Mouse (Mus musculus) small intestine, adult 2 months (tissue): ENCODE results near the gene Pld5.

Source experiments
- CTCF ChIP-seq: fragments of 200-500 bp; IDR thresholded peaks from 2 replicates; pipeline ENCODE4 v1.5.1; 2012; ENCODE audit warnings: low read depth, mild to moderate bottlenecking, control low read depth, inconsistent platforms, low read length, moderate library complexity, mixed read lengths; ENCODE audit not compliant: insufficient replicate concordance, insufficient read length; ENCODE audit errors: extremely low read depth
- POLR2A ChIP-seq: fragments of 200-500 bp; IDR thresholded peaks from 2 replicates; pipeline ENCODE4 v1.6.1; 2012; ENCODE audit warnings: low read depth, mild to moderate bottlenecking, control low read depth, inconsistent platforms, low read length, moderate library complexity

- TF ChIP-seq POLR2A (no peak), CTCF (no peak)
Measured at GRCm38 (mm10) chr1:176167784-176168183, 107.3 kb downstream of the Pld5 start.
